Mouse (Mus musculus) ovary, postnatal 10 days (tissue): ENCODE data around the gene Slc18a2.

Experiments
- DNase-seq: peaks from one replicate; pipeline ENCODE4 v3.0.0; 2022; ENCODE audit warnings: low spot score

Gene Slc18a2

GRCm38 (mm10) chr19:59260718-59261442 lies at the start of gene Slc18a2:
TSS of gene Slc18a2 (plus strand) at chr19:59260896.
- no peak for DNase-seq

DNA sequence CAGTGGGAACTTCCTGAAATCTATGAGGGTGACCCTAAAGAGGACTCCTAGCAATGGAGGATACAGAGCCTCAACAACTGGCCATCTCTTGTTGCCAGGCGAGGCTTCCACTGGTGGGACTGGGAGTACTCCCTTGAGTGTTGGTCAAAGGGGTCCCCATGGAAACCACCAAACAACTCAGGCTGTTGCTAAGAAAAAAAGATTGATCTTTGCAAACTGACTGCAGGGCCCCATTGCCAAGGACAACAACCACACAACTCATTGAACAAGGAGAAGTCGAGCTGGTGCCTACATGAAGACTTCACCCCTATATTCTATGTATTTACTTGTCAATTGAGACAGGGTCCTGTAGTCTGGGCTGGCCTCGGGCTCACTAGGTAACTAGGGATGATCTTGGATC lies 43.8 kb upstream of the Slc18a2 start:
- DNase-seq, result no peak

GRCm38 (mm10) chr19:59218991-59219390 lies 41.7 kb upstream of the Slc18a2 start, which contains the start of gene Kcnk18:
TSS of gene Kcnk18 (plus strand) at chr19:59219214.
- no peak for DNase-seq

- DNase-seq, result no peak
These were observed 39.6 kb upstream of the Slc18a2 start for GRCm38 (mm10) chr19:59221131-59221530.

DNA sequence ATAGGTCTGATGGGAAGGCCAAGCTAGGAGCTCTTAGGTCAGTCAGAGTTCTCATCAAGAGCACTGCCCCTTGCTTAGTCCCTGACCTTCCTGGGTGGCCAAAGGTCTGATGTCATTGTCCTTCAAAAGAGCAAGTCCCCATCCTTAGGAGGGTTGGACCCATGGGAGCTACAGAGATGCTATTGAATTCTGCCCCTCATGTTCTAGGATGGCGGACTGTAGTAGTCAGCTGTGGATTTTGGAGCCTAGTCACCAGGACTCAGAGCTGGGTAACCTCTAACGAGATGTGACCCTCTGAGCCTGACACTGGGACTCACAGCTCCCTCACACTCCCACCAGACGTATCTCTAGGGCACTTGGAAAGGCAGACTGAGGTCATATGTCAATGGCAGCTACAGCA lies 32.3 kb upstream of the Slc18a2 start:
- no peak for DNase-seq

DNA sequence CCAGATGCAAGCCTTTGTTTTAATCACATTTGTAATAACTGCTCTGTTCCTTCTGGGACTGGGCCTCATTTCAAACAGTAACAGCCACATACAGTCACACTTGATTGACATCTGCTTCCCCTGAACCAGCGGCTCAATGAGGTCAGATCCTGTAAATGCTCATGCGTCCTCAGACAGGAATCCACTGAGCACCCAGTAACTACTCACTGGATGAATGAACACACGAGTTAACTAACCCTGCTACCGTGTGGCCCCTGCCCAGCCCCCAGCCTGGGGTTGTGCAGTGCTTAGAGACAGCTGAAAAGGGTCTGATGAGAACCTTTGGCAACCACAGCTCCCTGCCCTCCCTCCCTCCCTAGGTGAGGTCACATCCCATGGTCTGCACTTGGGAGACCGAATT lies 27.9 kb upstream of the Slc18a2 start:
- DNase-seq, result no peak

DNA sequence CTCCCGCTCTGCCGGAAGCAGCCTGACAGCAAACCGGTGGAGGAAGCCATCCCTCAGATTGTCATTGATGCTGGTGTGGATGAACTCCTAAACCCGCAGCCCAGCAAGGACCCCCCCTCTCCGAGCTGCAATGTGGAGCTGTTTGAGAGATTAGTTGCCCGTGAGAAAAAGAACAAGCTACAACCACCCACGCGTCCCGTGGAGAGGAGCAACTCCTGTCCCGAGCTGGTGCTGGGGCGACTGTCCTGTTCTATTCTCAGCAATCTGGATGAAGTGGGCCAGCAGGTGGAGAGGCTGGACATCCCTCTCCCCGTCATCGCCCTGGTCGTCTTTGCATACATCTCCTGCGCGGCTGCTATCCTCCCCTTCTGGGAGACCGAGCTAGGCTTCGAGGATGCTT lies 25.7 kb upstream of the Slc18a2 start:
- DNase-seq, result no peak

GRCm38 (mm10) chr19:59236046-59236445 lies 24.6 kb upstream of the Slc18a2 start:
- DNase-seq, result no peak

DNA sequence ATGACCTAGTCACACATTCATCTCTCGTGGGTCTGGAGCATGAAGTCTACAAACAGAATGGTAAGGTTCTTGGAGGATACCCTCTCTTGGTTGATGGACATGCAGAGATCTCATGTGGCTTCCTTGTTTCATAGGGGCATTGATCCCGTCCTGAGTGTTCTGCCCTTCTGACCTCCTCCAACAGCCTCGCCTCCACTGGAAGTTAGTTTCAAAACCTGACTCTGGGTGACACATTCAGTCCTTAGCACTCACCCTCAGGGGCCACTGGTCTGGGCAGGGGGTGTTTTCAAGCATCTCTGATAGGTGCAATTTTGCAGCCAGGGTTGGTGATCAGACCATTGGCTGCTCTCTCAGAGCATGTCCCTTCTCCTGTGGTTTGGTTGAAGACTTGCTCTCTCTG lies 22.1 kb upstream of the Slc18a2 start:
- DNase-seq, result no peak

DNA sequence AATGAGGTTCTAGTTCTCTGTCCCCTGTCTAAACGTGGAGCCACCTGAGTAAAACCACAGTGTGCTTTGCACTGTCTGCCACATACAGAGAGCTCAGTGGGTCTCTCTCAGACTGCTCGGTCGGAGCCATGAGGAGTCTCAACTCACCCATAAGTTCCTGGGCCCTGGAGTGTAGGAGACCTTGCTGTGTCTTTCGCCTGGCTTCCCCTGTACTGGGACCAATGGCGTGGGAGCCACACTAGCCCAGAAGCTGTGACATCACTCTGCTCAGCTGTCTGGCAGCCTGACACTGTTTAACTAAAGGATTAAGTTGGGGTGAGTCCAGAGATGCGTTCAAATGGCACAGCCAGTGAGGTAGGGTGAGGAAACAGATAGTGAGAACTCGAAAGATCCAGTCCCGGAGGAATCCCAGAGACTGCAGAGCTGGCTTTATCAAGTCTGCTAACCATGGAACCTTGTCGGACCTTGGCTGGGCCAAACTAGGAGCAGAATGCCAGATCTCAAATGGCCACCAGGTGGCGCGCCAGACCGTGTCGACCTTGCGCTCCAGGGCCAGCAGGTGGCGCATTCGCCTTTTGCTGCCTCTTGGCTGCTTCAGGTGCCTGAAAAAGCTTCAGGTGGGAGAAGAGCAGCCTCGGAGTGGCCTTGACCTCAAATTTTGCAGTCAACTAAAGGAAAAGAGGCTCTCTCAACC lies 21.4 kb upstream of the Slc18a2 start:
- peak; percentile 85 for DNase-seq

DNA sequence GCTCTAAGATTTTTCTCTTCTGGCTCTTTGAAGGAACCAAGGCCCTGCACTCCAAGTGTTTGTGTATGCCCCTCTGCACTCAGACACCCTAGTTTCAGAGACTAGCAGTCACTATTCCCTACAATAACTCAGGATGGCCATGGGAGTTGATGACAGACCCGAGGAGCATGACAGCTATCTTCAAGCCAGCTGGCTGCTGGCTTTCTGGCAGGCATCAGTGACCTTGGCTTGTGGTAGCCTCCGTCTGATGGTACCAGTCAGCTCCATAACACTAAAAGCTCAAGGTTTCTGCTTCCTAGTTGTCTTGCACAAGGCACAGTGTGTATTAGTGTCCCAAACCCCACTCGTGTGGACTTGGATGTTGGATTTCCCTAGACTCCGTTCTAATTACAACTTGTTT lies 18.7 kb upstream of the Slc18a2 start:
- DNase-seq, result no peak

- no peak for DNase-seq
These were observed 17.6 kb upstream of the Slc18a2 start for GRCm38 (mm10) chr19:59243057-59243456.

- DNase-seq, result no peak
These were observed 12.6 kb upstream of the Slc18a2 start for GRCm38 (mm10) chr19:59248144-59248543.

GRCm38 (mm10) chr19:59248553-59249286 lies 12.0 kb upstream of the Slc18a2 start:
- DNase-seq, result no peak

GRCm38 (mm10) chr19:59252651-59253050 lies 8.0 kb upstream of the Slc18a2 start:
- no peak for DNase-seq

DNA sequence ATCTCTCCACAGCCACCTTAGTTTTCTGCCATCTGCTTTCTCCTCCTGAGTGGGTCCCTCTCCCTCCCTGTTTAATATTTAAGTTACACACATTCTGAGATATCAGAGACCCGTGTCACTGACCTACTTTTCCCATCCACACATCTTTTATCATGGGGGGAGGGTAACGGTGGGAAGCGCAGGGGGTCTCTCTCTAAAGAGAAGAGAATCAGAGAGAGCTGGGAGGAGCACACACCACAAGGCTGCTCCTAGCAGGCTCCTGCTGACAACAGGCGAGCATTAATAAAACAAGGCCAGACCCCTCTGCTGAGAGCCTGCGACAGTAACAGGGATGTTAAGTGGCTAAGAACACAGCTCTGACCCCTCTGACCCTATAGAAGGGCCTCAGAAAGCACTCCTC lies 1.1 kb upstream of the Slc18a2 start:
- no peak for DNase-seq

- DNase-seq, result no peak
These were observed 908 bp downstream of the Slc18a2 start for GRCm38 (mm10) chr19:59261604-59262003.

DNA sequence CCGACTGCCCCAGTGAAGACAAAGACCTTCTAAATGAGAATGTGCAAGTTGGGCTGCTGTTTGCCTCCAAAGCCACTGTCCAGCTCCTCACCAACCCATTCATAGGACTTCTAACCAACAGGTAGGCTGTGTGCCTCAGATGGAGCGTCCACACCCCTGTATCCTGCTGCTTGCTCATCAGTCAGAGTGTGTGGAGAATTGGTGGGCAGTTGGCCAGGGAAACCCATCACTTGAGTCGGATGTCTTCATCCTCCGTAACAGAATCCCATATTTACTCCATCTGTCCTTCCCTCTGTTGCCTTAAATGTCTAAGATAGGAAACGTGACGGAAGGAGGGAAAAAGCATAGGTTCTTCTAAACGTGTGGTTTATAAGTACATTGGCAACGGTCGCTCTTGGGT lies 2.5 kb downstream of the Slc18a2 start:
- DNase-seq, result no peak

DNA sequence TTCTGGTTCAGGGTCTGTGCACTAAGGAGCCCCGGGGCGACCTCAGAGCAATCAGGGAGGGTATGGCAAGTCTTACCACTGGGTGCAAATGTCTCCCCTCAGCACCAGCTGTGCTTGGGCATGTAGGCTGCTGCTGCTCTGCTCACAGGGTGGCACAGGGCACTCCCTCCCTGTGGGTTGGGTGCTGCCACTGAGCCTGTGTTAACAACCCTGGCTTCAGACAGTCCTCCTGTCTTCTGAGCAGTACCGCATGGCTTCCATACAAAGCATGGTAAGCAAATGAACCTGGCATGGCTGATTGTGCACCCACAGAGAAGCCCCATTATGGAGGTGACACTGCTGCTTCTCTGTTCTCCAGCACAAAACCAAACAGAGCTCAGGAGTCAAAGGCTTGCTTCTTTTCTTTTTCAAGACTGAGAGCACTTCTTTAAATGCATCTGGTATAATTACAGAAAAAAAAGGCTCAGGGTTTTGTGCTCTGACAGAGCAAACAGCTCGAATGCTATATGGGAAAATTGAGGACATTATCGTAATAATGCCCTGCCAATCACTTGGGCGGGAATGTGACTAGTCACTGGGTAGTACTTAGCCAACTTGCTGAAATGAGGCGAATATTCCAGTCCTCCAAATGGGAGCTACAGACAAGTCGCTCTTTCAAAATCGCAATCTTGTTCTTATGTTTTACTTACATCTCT lies 4.3 kb downstream of the Slc18a2 start:
- DNase-seq, result no peak

DNA sequence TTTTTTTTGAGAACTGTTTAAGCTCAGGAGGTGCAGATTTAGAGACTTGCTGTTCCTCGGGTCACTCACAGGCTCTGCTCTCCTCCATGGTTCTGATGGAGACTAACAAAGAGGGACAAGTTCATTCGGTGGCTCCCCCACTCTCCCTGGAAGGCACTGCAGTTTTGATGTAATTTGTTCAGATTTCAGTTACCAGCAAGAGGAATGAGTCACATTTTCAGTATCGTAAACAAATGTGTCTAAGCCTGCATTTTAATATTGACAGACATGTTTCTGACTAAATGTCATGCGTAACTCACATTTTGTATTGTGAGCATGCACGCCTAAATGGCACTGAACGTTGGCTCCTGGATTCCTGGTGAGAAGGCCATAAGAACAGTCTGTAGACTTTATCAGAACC lies 5.2 kb downstream of the Slc18a2 start:
- no peak for DNase-seq

DNA sequence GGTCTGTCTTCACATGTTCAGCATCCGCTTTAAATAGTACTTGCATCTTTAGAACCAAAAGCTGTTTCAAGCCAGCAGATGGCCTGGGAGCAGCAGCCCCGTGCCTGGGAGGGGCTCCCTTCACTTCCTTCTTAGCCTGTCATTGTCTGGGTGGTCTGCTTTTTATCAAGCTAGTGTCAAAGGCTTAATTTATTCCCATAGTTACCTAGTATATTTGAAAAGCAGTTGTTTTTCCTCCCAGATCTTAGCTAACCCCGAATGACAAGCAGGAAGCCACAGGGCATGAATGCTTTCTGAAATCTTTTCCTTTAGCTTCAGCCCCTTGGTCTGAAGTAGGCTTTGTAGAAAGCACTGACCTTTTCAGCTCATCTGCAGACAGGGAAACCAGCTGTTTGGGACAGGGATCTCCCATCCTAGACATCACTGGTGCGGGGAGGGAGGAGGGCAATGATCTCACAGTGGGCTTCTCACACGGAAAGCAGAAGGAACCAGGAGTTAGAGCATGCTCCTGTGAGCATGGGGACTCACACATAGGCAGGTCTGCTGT lies 6.8 kb downstream of the Slc18a2 start:
- DNase-seq, result no peak

DNA sequence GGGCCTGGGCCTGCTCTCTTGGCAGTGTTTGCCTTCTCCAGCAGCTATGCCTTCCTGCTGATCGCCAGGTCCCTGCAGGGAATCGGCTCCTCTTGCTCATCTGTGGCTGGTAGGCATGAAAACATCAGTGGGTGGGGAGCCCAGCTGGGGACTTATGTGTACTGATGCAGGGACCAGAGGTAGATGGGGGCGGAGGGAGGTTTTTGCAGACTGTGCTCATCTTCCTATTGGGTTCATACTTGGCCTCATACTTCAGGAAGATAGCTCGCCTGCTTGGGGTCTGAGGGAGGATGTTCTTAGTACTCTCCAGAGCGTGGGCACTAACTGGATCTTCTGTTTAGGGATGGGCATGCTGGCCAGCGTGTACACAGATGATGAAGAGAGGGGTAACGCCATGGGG lies 12.5 kb downstream of the Slc18a2 start:
- no peak for DNase-seq
